Mouse (Mus musculus): ENCODE results near the gene AC124502.3. TPM values are rescaled to one million over a fixed set of nuclear protein-coding genes. Genes with fewer than 3 reads are reported as not detected.

Gene AC124502.3
- 0.46 and 0.66 TPM in 2 replicates for polyA plus RNA-seq (2012; rRNA removed)

GRCm38 (mm10) chr19:5038709-5039156, at the start of gene AC124502.3, which contains the start of gene B4gat1:
Gene AC124502.3 (plus strand): TSS chr19:5038891.
Gene B4gat1 (plus strand): TSS chr19:5038826.
- Histone ChIP-seq H3K36me3 (ENCODE audit: control insufficient read depth, insufficient read depth, low read length) (no peaks in the 10 kb centered on the region), H3K27me3 (replicated peaks; ENCODE audit: control insufficient read depth, insufficient read depth, low read length) (no peaks in the 10 kb centered on the region), H3K27ac (ENCODE audit: insufficient read depth, low read depth, low read length) (peak within 1 kb of the TSS; percentile 19; the same call in 1 of the 2 replicates), H3K4me3 (ENCODE audit: insufficient read depth, low read depth, low read length) (peak within 1 kb of the TSS; percentile 77), H3K4me1 (ENCODE audit: control insufficient read depth, insufficient read depth, low read length) (peaks cover 13% of the 10 kb centered on the region)
- under 1% methylated on average over 44 of the region's 44 CpGs for whole genome bisulfite sequencing
- DNase-seq = peak; percentile 92
- peak; percentile 40; the same call in 1 of the 2 replicates for TF ChIP-seq CTCF (conservative IDR thresholded peaks at IDR 0.05; ENCODE audit: insufficient read depth, insufficient read length, low read depth, low read length)
- no peak for TF ChIP-seq POLR2A (IDR thresholded peaks at IDR 0.05; ENCODE audit: low read depth, low read length)

GRCm38 (mm10) chr19:4989013-4989412, 49.7 kb upstream of the AC124502.3 start:
- no peaks in the 10 kb centered on the region for H3K36me3 ChIP-seq (ENCODE audit: control insufficient read depth, insufficient read depth, low read length)

GRCm38 (mm10) chr19:4989434-4990255, 49.0 kb upstream of the AC124502.3 start:
- no peaks in the 10 kb centered on the region for H3K4me1 ChIP-seq (ENCODE audit: control insufficient read depth, insufficient read depth, low read length)
- no peaks in the 10 kb centered on the region for H3K36me3 ChIP-seq (ENCODE audit: control insufficient read depth, insufficient read depth, low read length)
- DNase-seq = no peak
- no peak overlapping the region for H3K4me3 ChIP-seq (ENCODE audit: insufficient read depth, low read depth, low read length)
- TF ChIP-seq POLR2A (IDR thresholded peaks at IDR 0.05; ENCODE audit: low read depth, low read length) (no peak), CTCF (conservative IDR thresholded peaks at IDR 0.05; ENCODE audit: insufficient read depth, insufficient read length, low read depth, low read length) (no peak)
- 0 out of 2 replicates have a peak, but pooled peaks cover 3% of the 10 kb centered on the region for H3K27me3 ChIP-seq (replicated peaks; ENCODE audit: control insufficient read depth, insufficient read depth, low read length)
- 20% methylated on average over 47 of the region's 47 CpGs for WGBS
- H3K27ac ChIP-seq (ENCODE audit: insufficient read depth, low read depth, low read length) = no peak overlapping the region

More at GRCm38 (mm10) chr19:4989013-4989412, 49.7 kb upstream of the AC124502.3 start:
- H3K4me3 ChIP-seq (ENCODE audit: insufficient read depth, low read depth, low read length) = no peak overlapping the region
- H3K4me1 ChIP-seq (ENCODE audit: control insufficient read depth, insufficient read depth, low read length) = no peaks in the 10 kb centered on the region
- TF ChIP-seq CTCF (conservative IDR thresholded peaks at IDR 0.05; ENCODE audit: insufficient read depth, insufficient read length, low read depth, low read length) = no peak; the same call in 1 of the 2 replicates
- TF ChIP-seq POLR2A (IDR thresholded peaks at IDR 0.05; ENCODE audit: low read depth, low read length) = no peak
- 0 out of 2 replicates have a peak, but pooled peaks cover 3% of the 10 kb centered on the region for H3K27me3 ChIP-seq (replicated peaks; ENCODE audit: control insufficient read depth, insufficient read depth, low read length)
- no peak overlapping the region for H3K27ac ChIP-seq (ENCODE audit: insufficient read depth, low read depth, low read length)
- DNase-seq = peak; percentile 89
- 4% methylated on average over 13 of the region's 13 CpGs for WGBS

GRCm38 (mm10) chr19:4990256-4990625, 48.5 kb upstream of the AC124502.3 start, which contains the start of gene Npas4:
Gene Npas4 (minus strand): TSS chr19:4990316.
- H3K4me1 ChIP-seq (ENCODE audit: control insufficient read depth, insufficient read depth, low read length) = no peaks in the 10 kb centered on the region
- H3K36me3 ChIP-seq (ENCODE audit: control insufficient read depth, insufficient read depth, low read length) = no peaks in the 10 kb centered on the region
- no peak within 1 kb of the TSS for H3K4me3 ChIP-seq (ENCODE audit: insufficient read depth, low read depth, low read length)
- H3K27ac ChIP-seq (ENCODE audit: insufficient read depth, low read depth, low read length) = no peak within 1 kb of the TSS
- 0 out of 2 replicates have a peak, but pooled peaks cover 3% of the 10 kb centered on the region for H3K27me3 ChIP-seq (replicated peaks; ENCODE audit: control insufficient read depth, insufficient read depth, low read length)
- WGBS = 18% methylated on average over 4 of the region's 4 CpGs
- DNase-seq = no peak
- TF ChIP-seq POLR2A (IDR thresholded peaks at IDR 0.05; ENCODE audit: low read depth, low read length) = no peak
- TF ChIP-seq CTCF (conservative IDR thresholded peaks at IDR 0.05; ENCODE audit: insufficient read depth, insufficient read length, low read depth, low read length) = no peak

- Histone ChIP-seq H3K4me1 (ENCODE audit: control insufficient read depth, insufficient read depth, low read length) (no peaks in the 10 kb centered on the region), H3K36me3 (ENCODE audit: control insufficient read depth, insufficient read depth, low read length) (no peaks in the 10 kb centered on the region), H3K4me3 (ENCODE audit: insufficient read depth, low read depth, low read length) (no peak overlapping the region), H3K27ac (ENCODE audit: insufficient read depth, low read depth, low read length) (no peak overlapping the region), H3K27me3 (replicated peaks; ENCODE audit: control insufficient read depth, insufficient read depth, low read length) (0 out of 2 replicates have a peak, but pooled peaks cover 3% of the 10 kb centered on the region)
- 3% methylated on average over 22 of the region's 22 CpGs for WGBS
- TF ChIP-seq CTCF (conservative IDR thresholded peaks at IDR 0.05; ENCODE audit: insufficient read depth, insufficient read length, low read depth, low read length) (no peak), POLR2A (IDR thresholded peaks at IDR 0.05; ENCODE audit: low read depth, low read length) (no peak)
- no peak for DNase-seq
Observed at GRCm38 (mm10) chr19:4990716-4991115, 48.0 kb upstream of the AC124502.3 start.

- Histone ChIP-seq H3K27ac (ENCODE audit: insufficient read depth, low read depth, low read length) (no peak overlapping the region), H3K36me3 (ENCODE audit: control insufficient read depth, insufficient read depth, low read length) (no peaks in the 10 kb centered on the region), H3K4me3 (ENCODE audit: insufficient read depth, low read depth, low read length) (no peak overlapping the region), H3K27me3 (replicated peaks; ENCODE audit: control insufficient read depth, insufficient read depth, low read length) (0 out of 2 replicates have a peak, but pooled peaks cover 3% of the 10 kb centered on the region), H3K4me1 (ENCODE audit: control insufficient read depth, insufficient read depth, low read length) (no peaks in the 10 kb centered on the region)
- DNase-seq = no peak
- TF ChIP-seq CTCF (conservative IDR thresholded peaks at IDR 0.05; ENCODE audit: insufficient read depth, insufficient read length, low read depth, low read length) (no peak), POLR2A (IDR thresholded peaks at IDR 0.05; ENCODE audit: low read depth, low read length) (no peak)
- WGBS = 17% methylated on average over 8 of the region's 8 CpGs
Observed at GRCm38 (mm10) chr19:4992371-4992770, 46.3 kb upstream of the AC124502.3 start.

- Histone ChIP-seq H3K36me3 (ENCODE audit: control insufficient read depth, insufficient read depth, low read length) (no peaks in the 10 kb centered on the region), H3K27ac (ENCODE audit: insufficient read depth, low read depth, low read length) (no peak overlapping the region), H3K27me3 (replicated peaks; ENCODE audit: control insufficient read depth, insufficient read depth, low read length) (0 out of 2 replicates have a peak, but pooled peaks cover 3% of the 10 kb centered on the region), H3K4me1 (ENCODE audit: control insufficient read depth, insufficient read depth, low read length) (no peaks in the 10 kb centered on the region), H3K4me3 (ENCODE audit: insufficient read depth, low read depth, low read length) (no peak overlapping the region)
- under 1% methylated on average over 9 of the region's 9 CpGs for WGBS
- TF ChIP-seq POLR2A (IDR thresholded peaks at IDR 0.05; ENCODE audit: low read depth, low read length) (no peak), CTCF (conservative IDR thresholded peaks at IDR 0.05; ENCODE audit: insufficient read depth, insufficient read length, low read depth, low read length) (no peak)
- peak; percentile 23 for DNase-seq
Observed at GRCm38 (mm10) chr19:4992904-4993303, 45.8 kb upstream of the AC124502.3 start.
